Mouse (Mus musculus) lung, embryonic 15.5 days (tissue): ENCODE measurements around the gene Sbno1. TPM values are rescaled to one million over a fixed set of nuclear protein-coding genes. Genes with fewer than 3 reads are reported as not detected.
"Not testable (repeated sequence)": the region's sequence is repeated elsewhere in the genome, so short reads cannot be mapped to it uniquely, and the experiment has no call there.

ENCODE experiments used
- ATAC-seq: fragments of 200-750 bp; cut with Nextera tagmentation; 2 replicates; pipeline ENCODE4 v1.8.0; 2017; ENCODE audit warnings: moderate number of reproducible peaks, borderline replicate concordance; ENCODE audit not compliant: low FRiP score, low TSS enrichment; ENCODE audit errors: extremely low read depth
- H3K27ac ChIP-seq: fragments of 300-500 bp; sonication (generic); 2 replicates; pipeline ENCODE4 v1.5.1; 2015; ENCODE audit warnings: moderate library complexity, mild to moderate bottlenecking, inconsistent platforms
- H3K27me3 ChIP-seq: fragments of 300-500 bp; sonication (generic); 2 replicates; pipeline ENCODE4 v1.6.1; 2015; ENCODE audit warnings: inconsistent platforms
- H3K36me3 ChIP-seq: fragments of 300-500 bp; sonication (generic); 2 replicates; pipeline ENCODE4 v1.6.1; 2015; ENCODE audit warnings: inconsistent platforms
- H3K4me1 ChIP-seq: fragments of 300-500 bp; sonication (generic); 2 replicates; pipeline ENCODE4 v1.6.1; 2015; ENCODE audit warnings: inconsistent platforms
- H3K4me2 ChIP-seq: fragments of 300-500 bp; sonication (generic); 2 replicates; pipeline ENCODE4 v1.6.1; 2015; ENCODE audit warnings: inconsistent platforms, mild to moderate bottlenecking, moderate library complexity
- H3K4me3 ChIP-seq: fragments of 300-500 bp; sonication (generic); 2 replicates; pipeline ENCODE4 v1.5.1; 2015; ENCODE audit warnings: mild to moderate bottlenecking, inconsistent platforms
- H3K9ac ChIP-seq: fragments of 300-500 bp; sonication (generic); 2 replicates; pipeline ENCODE4 v1.6.1; 2015; ENCODE audit warnings: inconsistent platforms
- H3K9me3 ChIP-seq: fragments of 300-500 bp; sonication (generic); 2 replicates; pipeline ENCODE4 v1.6.1; 2016; ENCODE audit warnings: inconsistent platforms
- WGBS: fragments of 180-500 bp; shearing (Covaris S2); methylation state at CpG from one replicate; pipeline ENCODE4 v1.1.7; 2015; 5-methylcytosine and 5-hydroxymethylcytosine counted together
- polyA plus RNA-seq: library from polyadenylated mRNA; unstranded; fragments of >200 nt; fragmentation: Nextera tagmentation; extraction: Ambion mirVana; gene quantifications from 2 replicates; pipeline ENCODE4 v1.2.1, GENCODE M21; 2015

The Sbno1 gene
- polyA plus RNA-seq, 1 experiment from 2014 or later: 80.3 TPM

GRCm38 (mm10) chr5:124349196-124349595 lies 76.6 kb downstream of the Sbno1 start:
- WGBS: 93% methylated on average over 17 of the region's 17 CpGs
- no peak overlapping the region for H3K9ac ChIP-seq
- peaks cover 21% of the 10 kb centered on the region for H3K4me1 ChIP-seq
- no peaks in the 10 kb centered on the region for H3K27me3 ChIP-seq
- no peak overlapping the region for H3K4me3 ChIP-seq
- ATAC-seq: no peak
- H3K4me2 ChIP-seq: no peak overlapping the region
- no peak overlapping the region for H3K27ac ChIP-seq
- H3K9me3 ChIP-seq: no peaks in the 10 kb centered on the region
- peaks cover 41% of the 10 kb centered on the region for H3K36me3 ChIP-seq

GRCm38 (mm10) chr5:124342897-124343296 lies 82.9 kb downstream of the Sbno1 start:
- Histone ChIP-seq H3K4me3 (no peak overlapping the region), H3K9me3 (no peaks in the 10 kb centered on the region), H3K9ac (no peak overlapping the region), H3K27me3 (no peaks in the 10 kb centered on the region), H3K4me2 (no peak overlapping the region), H3K4me1 (peaks cover 13% of the 10 kb centered on the region), H3K36me3 (peaks cover 30% of the 10 kb centered on the region), H3K27ac (no peak overlapping the region)
- ATAC-seq: no peak
- 69% methylated on average over 8 of the region's 8 CpGs for WGBS

- H3K4me2 ChIP-seq, H3K4me3 ChIP-seq, H3K9ac ChIP-seq, H3K9me3 ChIP-seq, H3K27me3 ChIP-seq, H3K27ac ChIP-seq: not testable (repeated sequence)
- WGBS: 64% methylated on average over 6 of the region's 6 CpGs
- Histone ChIP-seq H3K4me1 (peaks cover 23% of the 10 kb centered on the region), H3K36me3 (peaks cover 27% of the 10 kb centered on the region)
- 0 out of 2 replicates have a peak, but pooled peaks have one; percentile 23 for ATAC-seq
Observed at GRCm38 (mm10) chr5:124341753-124342339, 84.0 kb downstream of the Sbno1 start.

GRCm38 (mm10) chr5:124338791-124339190 lies 87.0 kb downstream of the Sbno1 start:
- Histone ChIP-seq H3K4me2 (no peak overlapping the region), H3K27ac (no peak overlapping the region), H3K4me1 (peaks cover 45% of the 10 kb centered on the region), H3K4me3 (no peak overlapping the region), H3K9ac (no peak overlapping the region), H3K9me3 (no peaks in the 10 kb centered on the region), H3K27me3 (no peaks in the 10 kb centered on the region), H3K36me3 (peaks cover 5% of the 10 kb centered on the region; the same call in 1 of the 2 replicates)
- no peak for ATAC-seq
- WGBS: 91% methylated on average over 8 of the region's 8 CpGs

GRCm38 (mm10) chr5:124337909-124338308 lies 87.9 kb downstream of the Sbno1 start:
- no peaks in the 10 kb centered on the region for H3K9me3 ChIP-seq
- peak; percentile 66; the same call in 1 of the 2 replicates for ATAC-seq
- H3K27ac ChIP-seq: peak overlapping the region; percentile 49; the same call in 1 of the 2 replicates
- no peaks in the 10 kb centered on the region for H3K27me3 ChIP-seq
- no peak overlapping the region for H3K4me3 ChIP-seq
- no peak overlapping the region for H3K9ac ChIP-seq
- H3K4me2 ChIP-seq: 0 out of 2 replicates have a peak overlapping the region, but pooled peaks have one; percentile 6
- whole genome bisulfite sequencing: 38% methylated on average over 9 of the region's 9 CpGs
- H3K4me1 ChIP-seq: peaks cover 53% of the 10 kb centered on the region
- H3K36me3 ChIP-seq: 0 out of 2 replicates have a peak, but pooled peaks cover 5% of the 10 kb centered on the region

GRCm38 (mm10) chr5:124337103-124337502 lies 88.7 kb downstream of the Sbno1 start:
- peaks cover 53% of the 10 kb centered on the region for H3K4me1 ChIP-seq
- no peak overlapping the region for H3K4me3 ChIP-seq
- 69% methylated on average over 9 of the region's 9 CpGs for WGBS
- 0 out of 2 replicates have a peak, but pooled peaks cover 5% of the 10 kb centered on the region for H3K36me3 ChIP-seq
- H3K9ac ChIP-seq: no peak overlapping the region
- H3K27me3 ChIP-seq: no peaks in the 10 kb centered on the region
- H3K4me2 ChIP-seq: no peak overlapping the region
- ATAC-seq: no peak
- H3K9me3 ChIP-seq: no peaks in the 10 kb centered on the region
- peak overlapping the region; percentile 45; the same call in 1 of the 2 replicates for H3K27ac ChIP-seq

- Histone ChIP-seq H3K4me1 (peaks cover 54% of the 10 kb centered on the region), H3K36me3 (no peaks in the 10 kb centered on the region), H3K9ac (no peak overlapping the region), H3K4me2 (no peak overlapping the region), H3K27ac (peak overlapping the region; percentile 69), H3K27me3 (no peaks in the 10 kb centered on the region), H3K4me3 (no peak overlapping the region), H3K9me3 (no peaks in the 10 kb centered on the region)
- ATAC-seq: peak; percentile 88
- 25% methylated on average over 6 of the region's 6 CpGs for whole genome bisulfite sequencing
Observed at GRCm38 (mm10) chr5:124334392-124334791, 91.4 kb downstream of the Sbno1 start.

GRCm38 (mm10) chr5:124330086-124330485 lies 95.7 kb downstream of the Sbno1 start:
- H3K27ac ChIP-seq: no peak overlapping the region
- no peaks in the 10 kb centered on the region for H3K9me3 ChIP-seq
- H3K4me3 ChIP-seq: no peak overlapping the region
- 89% methylated on average over 6 of the region's 6 CpGs for WGBS
- H3K9ac ChIP-seq: no peak overlapping the region
- H3K36me3 ChIP-seq: no peaks in the 10 kb centered on the region
- peaks cover 43% of the 10 kb centered on the region for H3K4me1 ChIP-seq
- H3K27me3 ChIP-seq: no peaks in the 10 kb centered on the region
- no peak overlapping the region for H3K4me2 ChIP-seq
- ATAC-seq: no peak

GRCm38 (mm10) chr5:124327510-124328364 lies 98.1 kb downstream of the Sbno1 start, which contains the start of the genes Mphosph9 and 2810006K23Rik:
Gene Mphosph9, minus strand, starts transcription at chr5:124327972.
Gene 2810006K23Rik, plus strand, starts transcription at chr5:124328089.
- no peaks in the 10 kb centered on the region for H3K9me3 ChIP-seq
- H3K4me1 ChIP-seq: peaks cover 23% of the 10 kb centered on the region
- peaks cover 11% of the 10 kb centered on the region for H3K36me3 ChIP-seq
- peak within 1 kb of the TSS; percentile 81 for H3K4me2 ChIP-seq
- WGBS: 0% methylated on average over 71 of the region's 72 CpGs
- peak; percentile 99 for ATAC-seq
- H3K27me3 ChIP-seq: no peaks in the 10 kb centered on the region
- peak within 1 kb of the TSS; percentile 93 for H3K27ac ChIP-seq
- H3K4me3 ChIP-seq: peak within 1 kb of the TSS; percentile 68
- H3K9ac ChIP-seq: peak within 1 kb of the TSS; percentile 66

- 1% methylated on average over 8 of the region's 8 CpGs for WGBS
- Histone ChIP-seq H3K9ac (peak overlapping the region; percentile 66), H3K4me2 (peak overlapping the region; percentile 68), H3K9me3 (no peaks in the 10 kb centered on the region), H3K4me1 (peaks cover 23% of the 10 kb centered on the region), H3K27ac (peak overlapping the region; percentile 93), H3K27me3 (no peaks in the 10 kb centered on the region), H3K4me3 (peak overlapping the region; percentile 68), H3K36me3 (peaks cover 14% of the 10 kb centered on the region)
- no peak for ATAC-seq
Observed at GRCm38 (mm10) chr5:124326829-124327228, 99.0 kb downstream of the Sbno1 start.
